Mouse (Mus musculus) embryonic facial prominence, embryonic 15.5 days (tissue): ENCODE results near the gene Ugt1a9. TPM values are rescaled to one million over a fixed set of nuclear protein-coding genes. Genes with fewer than 3 reads are reported as not detected.
"Not testable (repeated sequence)": the region's sequence is repeated elsewhere in the genome, so short reads cannot be mapped to it uniquely, and the experiment has no call there.

ENCODE experiments used
- ATAC-seq: fragments of 200-750 bp; cut with Nextera tagmentation; 2 replicates; pipeline ENCODE4 v1.8.0; 2017; ENCODE audit warnings: low read depth, moderate TSS enrichment; ENCODE audit not compliant: insufficient number of reproducible peaks, low FRiP score, low TSS enrichment
- H3K27ac ChIP-seq: fragments of 300-500 bp; sonication (generic); replicated peaks from 2 replicates; pipeline ENCODE4 v1.5.1; 2015; ENCODE audit warnings: mild to moderate bottlenecking, inconsistent platforms
- H3K27me3 ChIP-seq: fragments of 300-500 bp; sonication (generic); 2 replicates; pipeline ENCODE4 v1.6.1; 2015; ENCODE audit warnings: inconsistent platforms
- H3K36me3 ChIP-seq: fragments of 300-500 bp; sonication (generic); 2 replicates; pipeline ENCODE4 v1.6.1; 2015; ENCODE audit warnings: mild to moderate bottlenecking, inconsistent platforms
- H3K4me1 ChIP-seq: fragments of 300-500 bp; sonication (generic); 2 replicates; pipeline ENCODE4 v1.6.1; 2015; ENCODE audit warnings: inconsistent platforms
- H3K4me2 ChIP-seq: fragments of 300-500 bp; sonication (generic); replicated peaks from 2 replicates; pipeline ENCODE4 v1.6.1; 2015; ENCODE audit warnings: mild to moderate bottlenecking, inconsistent platforms
- H3K4me3 ChIP-seq: fragments of 300-500 bp; sonication (generic); replicated peaks from 2 replicates; pipeline ENCODE4 v1.5.1; 2015; ENCODE audit warnings: mild to moderate bottlenecking, inconsistent platforms
- H3K9ac ChIP-seq: fragments of 300-500 bp; sonication (generic); 2 replicates; pipeline ENCODE4 v1.6.1; 2015; ENCODE audit warnings: inconsistent platforms
- H3K9me3 ChIP-seq: fragments of 300-500 bp; sonication (generic); replicated peaks from 2 replicates; pipeline ENCODE4 v1.6.1; 2016; ENCODE audit warnings: inconsistent platforms
- WGBS: fragments of 180-500 bp; shearing (Covaris S2); methylation state at CpG from one replicate; pipeline ENCODE4 v1.1.7; 2015; 5-methylcytosine and 5-hydroxymethylcytosine counted together
- polyA plus RNA-seq: library from polyadenylated mRNA; unstranded; fragments of >200 nt; fragmentation: Nextera tagmentation; extraction: Ambion mirVana; gene quantifications from 2 replicates; pipeline ENCODE4 v1.2.1, GENCODE M21; 2015

The Ugt1a9 gene
- polyA plus RNA-seq, 1 experiment from 2014 or later, result not detected

DNA sequence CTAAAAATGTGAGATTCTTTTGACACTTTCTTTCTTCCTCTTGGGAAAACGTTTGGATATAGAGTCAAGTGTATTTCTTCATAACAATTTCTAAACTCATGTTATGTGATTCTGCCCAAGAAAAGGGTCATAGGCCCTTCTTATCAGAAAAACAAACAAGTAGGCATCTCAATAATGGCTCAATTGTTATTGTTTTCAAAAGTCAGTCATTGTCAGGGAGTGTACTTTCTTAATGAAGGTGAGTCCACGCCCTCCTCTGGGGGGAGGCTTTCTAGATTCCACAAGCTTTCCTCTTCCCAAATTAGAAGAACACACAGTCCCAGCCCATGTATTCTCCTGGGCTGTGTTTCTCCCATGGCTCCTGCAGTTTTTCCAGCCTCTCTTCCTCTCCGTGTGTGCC is 16.9 kb downstream of the Ugt1a9 start, which contains the start of gene Ugt1a8:
Gene Ugt1a8 (plus strand): TSS at position 301 of the 400 bp plus-strand sequence.
- Histone ChIP-seq H3K4me1 (no peaks in the 10 kb centered on the region), H3K9ac (no peak within 1 kb of the TSS), H3K4me2 (no peak within 1 kb of the TSS), H3K27ac (no peak within 1 kb of the TSS), H3K36me3 (no peaks in the 10 kb centered on the region), H3K27me3 (no peaks in the 10 kb centered on the region), H3K4me3 (no peak within 1 kb of the TSS), H3K9me3 (no peaks in the 10 kb centered on the region)
- WGBS, result 77% methylated on average over 3 of the region's 3 CpGs
- ATAC-seq, result no peak

DNA sequence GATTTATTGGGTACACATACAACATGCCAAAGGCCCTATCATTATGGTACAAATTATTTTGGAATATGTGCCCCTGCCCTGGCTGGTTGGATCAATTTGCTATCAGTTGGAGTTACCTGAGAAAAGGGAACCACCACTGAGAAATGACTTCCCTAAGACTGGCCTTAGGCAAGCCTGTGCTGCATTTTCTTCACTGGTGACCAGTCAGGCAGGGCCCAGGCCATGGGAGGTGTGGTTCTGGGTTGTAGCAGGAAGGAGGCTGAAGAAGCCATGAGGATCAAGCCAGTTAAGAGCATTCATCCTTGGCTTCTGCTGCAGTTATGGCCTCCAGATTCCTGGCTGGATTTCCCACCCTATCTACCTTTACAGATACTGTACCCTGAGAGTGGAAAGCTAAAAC is 21.7 kb downstream of the Ugt1a9 start:
- Histone ChIP-seq H3K27ac (no peak overlapping the region), H3K4me3 (no peak overlapping the region), H3K27me3 (no peaks in the 10 kb centered on the region), H3K4me2 (no peak overlapping the region), H3K4me1 (peaks cover 7% of the 10 kb centered on the region), H3K9ac (no peak overlapping the region), H3K9me3 (no peaks in the 10 kb centered on the region), H3K36me3 (no peaks in the 10 kb centered on the region)
- ATAC-seq, result no peak

DNA sequence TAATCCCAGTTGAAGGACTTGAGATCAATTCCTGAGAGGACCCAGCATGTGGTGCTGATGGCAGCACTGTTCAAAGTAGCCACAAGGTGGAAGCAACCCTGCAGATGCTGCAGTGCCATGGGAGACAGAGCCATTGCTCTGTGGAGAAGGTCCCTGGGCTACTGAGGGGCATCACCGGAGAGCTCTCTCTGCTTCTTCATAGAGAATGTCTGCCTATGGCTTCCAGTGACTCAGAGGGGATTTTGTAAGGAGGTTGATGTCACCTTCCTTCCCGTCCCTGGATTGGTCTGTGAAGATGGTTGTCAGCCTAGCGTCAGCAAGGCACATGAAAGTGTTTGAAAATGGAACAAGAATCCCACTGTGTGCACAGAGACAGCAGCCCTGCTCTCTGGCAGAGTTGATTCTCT is 23.7 kb downstream of the Ugt1a9 start:
- H3K4me3 ChIP-seq, H3K36me3 ChIP-seq, H3K9me3 ChIP-seq, H3K27me3 ChIP-seq, H3K4me1 ChIP-seq, H3K4me2 ChIP-seq, H3K9ac ChIP-seq, ATAC-seq: not testable (repeated sequence)
- 0 out of 2 replicates have a peak overlapping the region, but pooled peaks have one; percentile 61 for H3K27ac ChIP-seq
- WGBS, result 78% methylated on average over 3 of the region's 3 CpGs

DNA sequence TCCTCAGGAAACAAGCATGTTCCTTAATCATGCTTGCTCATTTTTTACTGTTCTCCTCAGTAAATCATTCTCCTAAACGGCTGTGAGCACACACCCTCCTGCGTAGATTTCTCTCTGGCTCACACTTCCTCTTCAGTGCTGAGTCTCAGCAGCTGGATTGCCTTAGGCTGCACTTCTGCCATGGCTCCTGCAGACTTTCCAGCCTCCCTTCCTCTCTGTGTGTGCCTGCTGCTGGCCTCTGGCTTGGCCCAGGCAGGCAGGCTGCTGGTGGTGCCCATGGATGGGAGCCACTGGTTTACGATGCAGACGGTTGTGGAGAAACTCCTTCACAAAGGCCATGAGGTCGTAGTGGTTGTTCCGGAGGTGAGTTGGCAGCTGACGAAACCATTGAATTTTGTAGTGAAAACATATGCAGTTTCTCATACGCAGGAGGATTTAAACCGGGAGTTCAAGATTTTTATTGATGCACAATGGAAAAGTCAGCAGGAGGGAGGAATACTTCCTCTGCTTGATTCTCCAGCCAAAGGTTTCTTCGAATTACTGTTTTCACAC is 24.4 kb downstream of the Ugt1a9 start, which contains the start of gene Ugt1a7c:
Gene Ugt1a7c (plus strand): TSS at position 122 of the 552 bp plus-strand sequence.
- H3K36me3 ChIP-seq, result no peaks in the 10 kb centered on the region
- ATAC-seq, result no peak
- H3K4me2 ChIP-seq, result 0 out of 2 replicates have a peak within 1 kb of the TSS, but pooled peaks have one; percentile 10
- no peaks in the 10 kb centered on the region for H3K27me3 ChIP-seq
- no peak within 1 kb of the TSS for H3K9ac ChIP-seq
- H3K4me1 ChIP-seq, result peaks cover 7% of the 10 kb centered on the region
- WGBS, result 23% methylated on average over 10 of the region's 10 CpGs
- no peak within 1 kb of the TSS for H3K4me3 ChIP-seq
- no peaks in the 10 kb centered on the region for H3K9me3 ChIP-seq
- peak within 1 kb of the TSS; percentile 61 for H3K27ac ChIP-seq

DNA sequence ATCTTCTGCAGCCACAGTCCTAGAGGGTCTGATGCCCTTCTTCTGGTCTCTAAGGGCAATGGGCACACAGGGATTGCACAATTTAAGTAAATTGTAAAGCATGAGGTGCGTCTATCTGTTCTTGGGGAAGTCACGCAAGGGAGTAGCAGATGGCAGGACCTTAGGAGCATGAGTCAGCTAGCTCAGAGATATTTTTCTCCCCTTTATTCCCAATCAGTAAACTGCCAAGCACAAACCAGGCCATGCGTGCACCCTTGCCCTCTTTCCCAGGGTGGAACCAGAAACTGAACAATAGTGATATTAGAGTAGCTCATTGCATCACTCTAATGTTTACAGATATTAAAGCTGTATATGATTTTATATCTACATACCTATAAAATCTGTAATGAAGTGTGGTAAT is 27.9 kb downstream of the Ugt1a9 start:
- H3K9me3 ChIP-seq, H3K27ac ChIP-seq, H3K4me1 ChIP-seq, H3K9ac ChIP-seq, ATAC-seq, H3K4me2 ChIP-seq, H3K27me3 ChIP-seq, H3K4me3 ChIP-seq, H3K36me3 ChIP-seq: not testable (repeated sequence)
- 91% methylated on average over 3 of the region's 3 CpGs for WGBS

DNA sequence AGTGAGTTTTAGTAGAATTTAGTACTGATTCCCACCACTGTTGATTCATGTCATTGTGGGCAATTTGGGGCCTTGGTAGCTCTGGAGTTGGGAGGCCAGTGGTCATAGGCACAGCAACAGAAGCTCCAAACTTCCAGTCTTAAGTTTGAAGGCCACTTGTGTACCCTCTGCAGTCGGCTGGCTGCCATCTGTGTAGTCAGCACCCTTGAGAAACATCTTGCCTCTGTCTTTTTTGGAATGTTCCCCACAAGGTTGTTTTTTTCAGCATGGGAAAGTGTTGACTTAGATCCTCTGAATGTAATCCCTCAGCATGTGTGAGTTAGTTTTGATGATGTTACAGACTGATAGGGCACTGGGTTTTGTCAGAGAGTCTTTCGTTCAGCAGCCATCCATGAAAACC is 29.1 kb downstream of the Ugt1a9 start:
- 56% methylated on average over 2 of the region's 2 CpGs for WGBS
- not testable (repeated sequence) for H3K4me2 ChIP-seq, H3K9ac ChIP-seq, H3K36me3 ChIP-seq, ATAC-seq, H3K27me3 ChIP-seq, H3K27ac ChIP-seq, H3K9me3 ChIP-seq, H3K4me3 ChIP-seq, H3K4me1 ChIP-seq

DNA sequence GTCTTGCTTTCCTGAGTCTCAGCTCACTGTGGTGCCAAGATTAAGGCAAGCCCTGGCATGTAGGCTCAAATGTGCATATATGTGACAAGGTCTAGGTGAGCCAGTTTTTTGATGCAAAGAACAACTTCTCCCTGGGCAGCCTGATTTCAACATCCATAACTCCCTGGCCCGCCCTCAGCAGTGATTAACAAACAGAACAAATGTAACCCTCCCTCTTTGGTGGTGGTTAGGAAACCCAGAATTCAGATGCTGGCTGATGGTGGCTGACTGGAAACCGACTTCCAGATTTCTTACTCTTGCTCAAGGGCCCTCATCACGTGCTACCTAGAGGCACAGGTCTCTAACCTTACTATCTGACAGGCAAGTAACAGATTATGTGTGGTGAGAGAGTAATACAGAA is 32.4 kb downstream of the Ugt1a9 start, which contains the start of gene Ugt1a6b:
Gene Ugt1a6b (plus strand): TSS at position 234 of the 400 bp plus-strand sequence.
- not testable (repeated sequence) for H3K4me1 ChIP-seq, H3K9ac ChIP-seq, H3K4me3 ChIP-seq, H3K4me2 ChIP-seq, H3K27me3 ChIP-seq, H3K9me3 ChIP-seq, H3K36me3 ChIP-seq
- ATAC-seq, result 0 out of 2 replicates have a peak, but pooled peaks have one; percentile 29
- 46% methylated on average over 3 of the region's 3 CpGs for WGBS
- peak within 1 kb of the TSS; percentile 74 for H3K27ac ChIP-seq

DNA sequence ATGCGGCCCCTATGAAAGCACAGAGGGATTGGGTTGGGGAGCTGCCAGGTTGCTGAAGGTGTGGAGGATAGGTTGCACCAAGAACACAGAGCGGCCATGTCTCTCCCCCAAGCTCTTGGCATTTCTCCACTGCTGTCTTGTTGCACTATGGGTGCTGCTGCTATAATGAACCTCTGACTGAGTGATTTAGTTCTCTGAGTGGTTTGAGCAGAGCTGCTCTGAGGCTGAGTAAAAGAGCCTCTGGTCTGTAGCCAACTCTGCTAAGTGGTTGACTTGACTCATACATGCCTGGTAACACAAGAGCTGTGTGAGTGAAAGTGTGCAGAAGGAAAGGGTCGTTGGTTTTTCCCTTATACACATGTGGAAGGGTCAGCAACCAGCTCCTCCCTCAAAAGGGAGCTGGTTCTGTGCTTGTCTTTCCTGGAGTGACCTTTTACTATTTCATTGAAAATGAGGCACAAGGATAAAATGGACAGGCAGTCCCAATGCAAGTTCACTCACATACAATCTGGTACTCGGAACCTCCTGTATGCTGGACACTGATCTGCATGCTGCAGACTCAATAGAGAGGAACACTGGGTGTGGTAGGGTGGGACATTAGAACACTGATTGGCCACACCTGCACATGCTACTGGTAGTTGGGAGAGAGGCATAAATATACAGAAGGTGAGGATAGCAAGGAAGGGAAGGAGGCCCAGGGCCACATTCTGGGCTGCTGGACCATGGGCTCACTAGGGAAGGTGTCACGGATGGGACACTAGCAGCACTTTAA is 33.3 kb downstream of the Ugt1a9 start:
- 64% methylated on average over 5 of the region's 5 CpGs for WGBS
- H3K4me2 ChIP-seq, H3K4me3 ChIP-seq, H3K4me1 ChIP-seq, H3K36me3 ChIP-seq, H3K9ac ChIP-seq, H3K27me3 ChIP-seq, H3K27ac ChIP-seq, ATAC-seq, H3K9me3 ChIP-seq: not testable (repeated sequence)

DNA sequence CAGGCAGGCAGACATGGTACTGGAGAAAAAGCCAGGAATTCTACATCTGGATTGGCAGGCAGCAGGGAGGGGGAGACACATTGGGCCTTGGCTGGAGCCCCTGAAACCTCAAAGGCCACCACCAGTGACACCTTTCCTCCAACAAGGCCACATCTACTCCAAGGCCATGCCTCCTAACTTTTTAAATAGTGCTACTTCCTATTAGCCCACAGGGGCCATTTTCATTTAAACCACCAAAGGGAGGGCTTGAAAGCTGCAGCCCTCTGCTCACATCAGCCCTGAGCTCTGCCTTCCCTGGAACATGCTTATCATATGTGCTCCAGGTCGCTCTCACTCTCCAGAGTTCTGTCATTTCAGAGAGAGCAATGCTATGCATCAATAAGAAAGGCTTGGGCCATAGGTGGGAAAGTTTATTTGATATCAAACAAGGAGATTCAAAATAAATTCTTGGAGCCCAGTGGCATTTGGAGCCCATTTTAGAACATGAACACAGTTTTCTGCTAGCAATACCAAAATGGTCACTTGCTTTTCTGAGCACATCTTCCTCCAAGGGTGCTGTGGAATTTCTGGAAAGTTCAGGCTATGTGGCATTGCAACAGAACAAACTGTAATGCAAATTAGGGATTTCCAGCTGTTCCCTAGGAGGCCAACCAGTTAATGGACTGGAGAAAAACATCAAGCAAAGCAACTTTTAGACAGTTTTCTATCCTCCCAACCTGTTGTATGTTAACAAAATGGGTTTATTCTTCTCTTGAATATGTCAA is 34.2 kb downstream of the Ugt1a9 start:
- Histone ChIP-seq H3K9me3 (no peaks in the 10 kb centered on the region), H3K4me2 (no peak overlapping the region), H3K36me3 (no peaks in the 10 kb centered on the region), H3K27me3 (no peaks in the 10 kb centered on the region), H3K4me3 (no peak overlapping the region), H3K4me1 (no peaks in the 10 kb centered on the region), H3K9ac (no peak overlapping the region), H3K27ac (no peak overlapping the region)
- no peak for ATAC-seq
- WGBS, result 89% methylated on average over 1 of the region's 1 CpGs

DNA sequence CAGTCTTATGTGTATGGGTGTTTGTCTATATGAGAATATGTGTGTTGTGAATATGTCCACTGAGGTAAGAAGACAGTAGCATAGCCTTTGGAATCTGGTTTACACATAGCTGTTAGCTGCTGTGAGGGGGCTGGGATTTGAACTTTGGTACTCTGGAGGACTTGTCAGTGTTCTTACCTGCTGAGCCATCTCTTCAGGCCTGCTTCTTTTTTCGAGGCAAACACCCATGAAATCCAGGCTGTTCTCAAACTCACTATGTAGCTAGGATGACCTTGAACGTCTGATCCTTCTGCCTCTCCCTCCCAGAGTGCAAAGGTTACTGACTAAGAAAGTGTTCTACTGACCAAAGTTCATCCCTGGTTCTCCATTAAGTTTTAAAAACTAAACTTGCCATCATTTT is 35.1 kb downstream of the Ugt1a9 start:
- Histone ChIP-seq H3K9me3 (no peaks in the 10 kb centered on the region), H3K27ac (no peak overlapping the region), H3K36me3 (no peaks in the 10 kb centered on the region), H3K4me1 (no peaks in the 10 kb centered on the region), H3K9ac (no peak overlapping the region), H3K4me3 (no peak overlapping the region), H3K4me2 (no peak overlapping the region), H3K27me3 (no peaks in the 10 kb centered on the region)
- ATAC-seq, result no peak
- 58% methylated on average over 2 of the region's 2 CpGs for WGBS

DNA sequence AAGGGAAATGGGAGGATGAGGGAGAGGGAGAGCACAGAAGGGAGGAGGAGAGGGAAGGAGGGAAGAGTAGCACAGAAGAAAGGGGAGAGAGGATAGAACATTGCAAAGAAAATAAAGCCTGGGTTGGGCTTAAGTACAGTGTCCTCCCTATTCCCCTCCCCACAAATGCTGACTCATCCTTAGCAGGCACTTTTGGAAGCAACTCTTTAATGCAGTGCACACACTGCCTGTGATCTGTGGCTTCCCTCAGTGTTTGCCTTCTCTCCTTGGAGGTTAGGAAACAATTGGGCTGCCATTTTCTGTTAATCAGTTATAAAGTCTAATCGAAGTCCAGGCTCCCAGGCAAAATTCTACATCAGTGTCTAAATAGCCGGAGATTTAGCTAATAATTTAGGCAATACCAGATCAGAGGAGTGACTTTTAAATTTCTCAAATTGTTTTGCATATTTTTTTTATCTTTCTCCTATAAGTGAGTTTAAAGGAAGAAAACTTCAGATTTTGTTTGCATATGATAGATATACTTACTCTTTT is 38.5 kb downstream of the Ugt1a9 start:
- ATAC-seq, H3K9ac ChIP-seq, H3K9me3 ChIP-seq, H3K4me3 ChIP-seq, H3K27ac ChIP-seq, H3K27me3 ChIP-seq, H3K4me2 ChIP-seq, H3K36me3 ChIP-seq, H3K4me1 ChIP-seq: not testable (repeated sequence)
- WGBS, result 88% methylated on average over 2 of the region's 2 CpGs
